29 mouse cellular contexts compared by ENCODE assay signal in genomic region chr7:35037408-35037807, GRCm38 (mm10). TPM values are rescaled to one million over a fixed set of nuclear protein-coding genes. Genes with fewer than 3 reads are reported as not detected.
DNase-seq lines count a peak whose midpoint lies in the region; ATAC-seq and TF ChIP-seq lines count a peak whose summit lies in the region.
"Had no signal": no experiment of that assay in that cellular context is flagged by ENCODE, and none has a peak within 500 bp of the region (broad histone marks: within the 10 kb centered on the region; RNA-seq: fewer than 3 reads in every experiment).

No protein-coding gene starts in this region.

- no peak overlapping the region for H3K4me3 ChIP-seq in lung, postnatal 0 days (ENCODE audit: low read depth, low read length)
- H3K4me3 ChIP-seq in forebrain, embryonic 16.5 days (replicated peaks; ENCODE audit: low read length) = no peak overlapping the region
- H3K4me3 ChIP-seq: embryonic facial prominence, embryonic 10.5 days; embryonic facial prominence, embryonic 15.5 days; forebrain, embryonic 12.5 days; intestine, embryonic 15.5 days; liver, embryonic 15.5 days; midbrain, embryonic 12.5 days had no signal

- DNase-seq in adrenal gland, postnatal 14 days = peak; percentile 73
- no peak for DNase-seq in adrenal gland, adult 18-20 months (ENCODE audit: low spot score in 2 of 2)
- DNase-seq in lung, adult 18-20 months = peak; percentile 57 to 66
- no peak for DNase-seq in lung, postnatal 0 days (ENCODE audit: low spot score)
- DNase-seq in adrenal gland, postnatal 25 days = peak; percentile 44
- DNase-seq in lung, postnatal 36 days = peak; percentile 56
- DNase-seq in layer of hippocampus, adult 9-10 months (ENCODE audit: low spot score) = no peak
- DNase-seq: cerebellum, adult 8-10 months; cerebellum, postnatal 25 days; gastrocnemius, postnatal 36 days; heart, postnatal 14 days; kidney, adult 9 months; kidney, postnatal 10 days; layer of hippocampus, adult 9-11 months; right cerebral cortex, adult 18-20 months; spleen, adult 18-20 months; thymus, adult 18-20 months; thymus, postnatal 25 days had no signal

- H3K4me2 ChIP-seq in lung, postnatal 0 days (replicated peaks; ENCODE audit: low read depth, low read length) = no peak overlapping the region
- no peak overlapping the region for H3K4me2 ChIP-seq in forebrain, embryonic 16.5 days (ENCODE audit: low read length)
- H3K4me2 ChIP-seq: embryonic facial prominence, embryonic 15.5 days; forebrain, embryonic 12.5 days; intestine, embryonic 15.5 days; liver, embryonic 15.5 days; midbrain, embryonic 12.5 days had no signal

- no peak for TF ChIP-seq CTCF in lung, postnatal 0 days (IDR thresholded peaks at IDR 0.05)

- H3K27me3 ChIP-seq in lung, postnatal 0 days (replicated peaks; ENCODE audit: insufficient read depth, low read length) = no peaks in the 10 kb centered on the region
- H3K27me3 ChIP-seq in forebrain, embryonic 16.5 days (replicated peaks; ENCODE audit: control insufficient read depth, insufficient read depth, low read length) = no peaks in the 10 kb centered on the region
- H3K27me3 ChIP-seq: embryonic facial prominence, embryonic 15.5 days; forebrain, embryonic 12.5 days; intestine, embryonic 15.5 days; liver, embryonic 15.5 days; megakaryocyte, embryonic 14.5 days; midbrain, embryonic 12.5 days; Patski had no signal

- no peak for TF ChIP-seq EP300 in lung, postnatal 0 days (IDR thresholded peaks at IDR 0.05)

- H3K9me3 ChIP-seq in lung, postnatal 0 days (ENCODE audit: low read length) = no peaks in the 10 kb centered on the region
- H3K9me3 ChIP-seq in forebrain, embryonic 16.5 days (ENCODE audit: control insufficient read depth, low read length) = no peaks in the 10 kb centered on the region
- H3K9me3 ChIP-seq: embryonic facial prominence, embryonic 10.5 days; embryonic facial prominence, embryonic 15.5 days; forebrain, embryonic 12.5 days; intestine, embryonic 15.5 days; liver, embryonic 15.5 days; megakaryocyte, embryonic 14.5 days; midbrain, embryonic 12.5 days had no signal

- 0 out of 2 replicates have a peak, but pooled peaks cover under 1% of the 10 kb centered on the region for H3K36me3 ChIP-seq in lung, postnatal 0 days (ENCODE audit: insufficient read depth, low read length)
- no peaks in the 10 kb centered on the region for H3K36me3 ChIP-seq in forebrain, embryonic 16.5 days (ENCODE audit: control insufficient read depth, insufficient read depth)

- no peak for ATAC-seq in lung, postnatal 0 days
- no peak for ATAC-seq in forebrain, embryonic 16.5 days
- ATAC-seq: hindbrain, postnatal 0 days; intestine, embryonic 15.5 days; Patski had no signal

- 63% methylated on average over 6 of the region's 6 CpGs for WGBS in lung, postnatal 0 days
- 92% methylated on average over 6 of the region's 6 CpGs for WGBS in forebrain, embryonic 16.5 days

- H3K4me1 ChIP-seq in lung, postnatal 0 days (ENCODE audit: insufficient read depth, low read depth, low read length) = peaks cover 17% of the 10 kb centered on the region; the same call in 1 of the 2 replicates
- peaks cover 10% of the 10 kb centered on the region for H3K4me1 ChIP-seq in forebrain, embryonic 16.5 days (replicated peaks; ENCODE audit: control insufficient read depth, insufficient read depth, low read length)

- no peak overlapping the region for H3K9ac ChIP-seq in lung, postnatal 0 days (replicated peaks; ENCODE audit: low read depth)
- H3K9ac ChIP-seq in forebrain, embryonic 16.5 days (replicated peaks; ENCODE audit: low read depth, low read length) = no peak overlapping the region
- H3K9ac ChIP-seq: embryonic facial prominence, embryonic 15.5 days; forebrain, embryonic 12.5 days; intestine, embryonic 15.5 days; liver, embryonic 15.5 days; midbrain, embryonic 12.5 days had no signal

- H3K27ac ChIP-seq in lung, postnatal 0 days (ENCODE audit: low read length) = no peak overlapping the region
- H3K27ac ChIP-seq in forebrain, embryonic 16.5 days (ENCODE audit: low read length) = no peak overlapping the region
- H3K27ac ChIP-seq: embryonic facial prominence, embryonic 10.5 days; embryonic facial prominence, embryonic 15.5 days; forebrain, embryonic 12.5 days; intestine, embryonic 15.5 days; liver, embryonic 15.5 days; midbrain, embryonic 12.5 days; stomach, postnatal 0 days had no signal

RNA-seq across cellular contexts. Expression of gene Cebpg, which starts 19.0 kb away (rescaled TPM):
- total RNA-seq in adrenal gland, postnatal 14 days (2021) = 52.4 and 53.7 TPM in 2 replicates
- 10 to 100 TPM; 57.2 to 70.4 TPM for total RNA-seq in adrenal gland, adult 18-20 months (2021)
- polyA plus RNA-seq in lung, postnatal 0 days (2015; fragmentation: Nextera tagmentation; extraction: Ambion mirVana) = 46.7 and 47.4 TPM in 2 replicates
- total RNA-seq in adrenal gland, postnatal 25 days (2021) = 48.3 and 52.5 TPM in 2 replicates
- 48.4 and 54.8 TPM in 2 replicates for polyA plus RNA-seq in forebrain, embryonic 16.5 days (2015; fragmentation: Nextera tagmentation; extraction: Ambion mirVana)

Comparison
In these comparisons a context has a peak if more than half of its experiments do, and no peak if none do; other contexts are left out.
1. DNase-seq: peak in adrenal gland, postnatal 14 days (single experiment), lung, adult 18-20 months (2 of 2), adrenal gland, postnatal 25 days (single experiment) and lung, postnatal 36 days (single experiment); none in adrenal gland, adult 18-20 months (0 of 2), lung, postnatal 0 days (single experiment) and layer of hippocampus, adult 9-10 months (single experiment).